Mouse (Mus musculus) left cerebral cortex, postnatal 4 days (tissue): ENCODE measurements around the gene Bcl7a. TPM values are rescaled to one million over a fixed set of nuclear protein-coding genes. Genes with fewer than 3 reads are reported as not detected.

ENCODE experiments used
- DNase-seq: peaks from one replicate; pipeline ENCODE4 v3.0.0-alpha.2; 2022
- intact Hi-C: fragments of 180-260 bp; cut with DNase I; formaldehyde crosslinking; loops from one replicate; pipeline ENCODE4 v1.15.1; 2025
- total RNA-seq, 2 experiments: library from RNA; stranded (reverse); gene quantifications; 2 replicates each; pipeline ENCODE4 v1.2.3; 2021

Bcl7a gene
- total RNA-seq, 2 experiments from 2014 or later: 95.1 to 98.4 TPM

GRCm38 (mm10) chr5:123408176-123408575 is 64.5 kb downstream of the Bcl7a start:
- intact Hi-C loops: no loop called here
- peak; percentile 33 for DNase-seq

GRCm38 (mm10) chr5:123412193-123412592 is 68.6 kb downstream of the Bcl7a start:
- DNase-seq: no peak
- intact Hi-C loops: no loop called here

DNA sequence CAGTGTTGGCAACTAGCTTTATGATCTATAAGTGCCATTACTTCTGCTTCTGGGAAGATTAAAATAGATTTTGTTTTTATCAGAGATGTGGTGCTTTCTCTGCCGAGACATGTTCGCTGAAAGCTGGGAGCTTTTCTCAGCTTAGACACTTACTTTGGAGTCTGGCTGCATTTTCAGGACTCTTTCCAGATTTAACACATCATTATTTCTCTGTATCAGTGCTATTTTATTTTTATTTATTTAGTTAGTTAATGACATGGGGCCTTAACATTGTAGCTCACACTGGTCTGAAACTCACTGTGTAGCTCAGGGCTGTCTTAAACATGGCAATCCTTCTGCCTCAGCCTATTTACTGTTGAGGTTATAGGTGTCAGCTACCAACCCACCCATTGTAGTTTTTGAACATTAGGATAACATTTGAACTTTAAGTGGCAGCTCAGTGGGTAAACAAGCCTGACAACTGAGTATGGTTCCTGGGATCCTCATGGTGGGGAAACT is 70.3 kb downstream of the Bcl7a start:
- no peak for DNase-seq
- intact Hi-C loops: no loop called here

DNA sequence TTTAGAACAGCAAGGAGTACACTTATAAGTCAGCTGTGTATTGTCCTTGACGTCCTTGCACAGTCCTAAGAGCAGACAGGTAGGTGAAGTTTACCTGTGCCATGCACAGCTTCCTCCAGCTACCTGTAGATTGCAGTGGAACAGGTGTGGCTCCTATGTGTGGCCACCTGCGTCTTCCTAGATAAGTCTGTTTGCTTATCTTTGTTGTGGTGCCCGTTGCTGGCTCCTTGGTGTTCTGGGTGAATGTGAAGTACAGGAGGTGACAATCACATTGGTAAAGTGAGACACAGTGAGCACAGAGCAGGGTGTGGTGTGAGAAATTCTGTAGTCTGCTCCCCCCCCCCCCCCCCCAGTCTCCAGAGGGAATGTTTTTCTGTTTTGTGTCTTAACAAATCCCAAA is 72.5 kb downstream of the Bcl7a start:
- DNase-seq: no peak
- intact Hi-C loops: no loop called here

GRCm38 (mm10) chr5:123416566-123417518 is 73.2 kb downstream of the Bcl7a start:
- DNase-seq: peak; percentile 14
- intact Hi-C loops: no loop called here

DNA sequence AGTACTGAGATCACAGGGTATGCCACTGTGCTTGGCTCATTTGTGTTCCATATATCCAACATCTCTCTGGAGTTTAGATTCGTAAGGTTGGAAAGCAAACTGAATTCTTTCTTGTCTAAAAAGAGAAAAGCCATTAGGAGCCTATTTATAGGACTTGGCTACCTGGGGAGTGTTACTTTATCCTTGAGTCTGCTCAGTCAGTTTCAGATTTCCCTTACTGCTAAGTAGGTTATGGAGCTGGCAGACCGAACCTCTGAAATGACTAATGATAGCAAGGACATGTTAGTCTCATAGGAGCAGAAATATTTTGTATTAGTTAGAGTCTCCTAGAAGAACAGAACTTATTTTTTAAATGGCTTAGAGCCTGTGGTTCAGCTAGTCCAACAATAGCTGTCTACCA is 80.3 kb downstream of the Bcl7a start:
- intact Hi-C loops: no loop called here
- DNase-seq: no peak

Other genes with a start within 250 kb of the Bcl7a start
- 10 to 100 TPM; 44.0 to 48.8 TPM for gene Rhof, start 211.1 kb upstream of the Bcl7a start, total RNA-seq
- gene Setd1b, start 201.6 kb upstream of the Bcl7a start, total RNA-seq: 10 to 100 TPM; 38.5 to 43.9 TPM
- gene Psmd9, start 174.4 kb upstream of the Bcl7a start, total RNA-seq: 10 to 100 TPM; 34.9 to 39.3 TPM
- gene Hpd, start 161.1 kb upstream of the Bcl7a start, total RNA-seq: not detected
- 1 to 10 TPM; 5.6 to 6.1 TPM for gene Wdr66, start 91.7 kb upstream of the Bcl7a start, total RNA-seq
- gene Mlxip, start 51.0 kb downstream of the Bcl7a start, total RNA-seq: 10 to 100 TPM; 29.9 to 30.0 TPM
- gene Lrrc43, start 145.5 kb downstream of the Bcl7a start, total RNA-seq: 1 to 10 TPM; 1.3 to 1.7 TPM
- gene Il31, start 145.7 kb downstream of the Bcl7a start, total RNA-seq: not detected
- gene B3gnt4, start 166.6 kb downstream of the Bcl7a start, total RNA-seq: 1 to 10 TPM; 1.5 to 2.4 TPM
- gene Diablo, start 180.3 kb downstream of the Bcl7a start, total RNA-seq: 10 to 100 TPM; 42.1 to 47.8 TPM
- gene Gm49027, start 181.7 kb downstream of the Bcl7a start, total RNA-seq: 1 to 10 TPM; 6.4 to 8.3 TPM
- 10 to 100 TPM; 71.2 to 83.2 TPM for gene Vps33a, start 229.2 kb downstream of the Bcl7a start, total RNA-seq